Mouse (Mus musculus): Measurements from ENCODE around the gene Mcts1.
A peak's percentile ranks its signal among the peaks of the same experiment; 100 is the strongest.

Mcts1 gene

GRCm38 (mm10) chrX:38600177-38600994 lies at the start of gene Mcts1:
TSS of gene Mcts1 (plus strand) at chrX:38600578.
- DNase-seq (ENCODE audit: extremely low read depth, low read depth, low spot score), result peak; percentile 42

DNA sequence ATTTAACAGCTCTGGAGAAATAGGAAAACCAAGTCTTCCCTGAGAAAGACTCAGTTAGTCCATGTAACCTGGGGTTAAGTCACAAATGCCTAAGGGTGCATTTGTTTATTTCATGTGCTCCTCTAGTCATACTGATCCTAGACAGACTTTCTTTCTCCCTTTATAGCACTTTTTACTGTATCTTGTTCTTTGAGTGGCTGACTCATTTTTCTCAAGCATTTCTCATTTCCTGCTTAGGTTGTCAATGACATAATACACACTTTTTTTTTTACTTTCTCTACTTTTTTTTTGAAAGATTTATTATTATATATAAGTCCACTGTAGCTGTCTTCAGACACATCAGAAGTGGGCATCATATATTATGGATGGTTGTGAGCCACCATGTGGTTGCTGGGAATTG lies 47.1 kb upstream of the Mcts1 start:
- DNase-seq (ENCODE audit: extremely low read depth, low read depth, low spot score), result no peak

DNA sequence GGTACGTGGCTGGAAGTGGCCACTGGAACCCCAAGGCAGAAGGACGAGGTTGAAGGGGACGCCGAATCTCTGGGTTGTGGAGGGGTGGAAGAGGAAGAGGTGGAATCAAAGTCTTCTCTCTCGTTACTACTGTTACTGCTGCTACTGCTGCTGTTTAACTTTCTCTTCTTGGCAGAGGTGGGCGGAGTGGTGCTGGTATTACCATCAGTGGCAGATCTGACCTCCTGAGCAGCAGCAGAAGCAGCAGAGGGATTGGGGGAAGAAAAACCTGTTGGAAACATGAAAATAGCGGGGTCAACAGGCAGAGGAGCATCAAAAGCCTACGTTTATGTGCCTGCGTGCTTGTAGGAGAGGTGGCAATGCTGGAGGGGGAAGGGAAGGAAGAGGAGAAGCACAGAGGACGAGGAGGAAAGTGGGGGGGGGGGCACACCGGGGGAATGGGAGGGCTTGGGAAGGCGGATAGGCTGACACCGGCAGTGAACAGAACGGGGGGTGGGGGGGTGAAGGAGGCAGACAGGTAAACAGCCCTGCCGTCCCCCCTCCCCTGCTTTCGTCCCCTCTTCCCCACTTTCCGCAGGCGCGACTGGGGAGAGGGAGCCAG lies 36.3 kb upstream of the Mcts1 start:
- no peak for DNase-seq (ENCODE audit: extremely low read depth, low read depth, low spot score)

- peak; percentile 19 for DNase-seq (ENCODE audit: extremely low read depth, low read depth, low spot score)
Observed at GRCm38 (mm10) chrX:38564542-38565175, 35.7 kb upstream of the Mcts1 start.

DNA sequence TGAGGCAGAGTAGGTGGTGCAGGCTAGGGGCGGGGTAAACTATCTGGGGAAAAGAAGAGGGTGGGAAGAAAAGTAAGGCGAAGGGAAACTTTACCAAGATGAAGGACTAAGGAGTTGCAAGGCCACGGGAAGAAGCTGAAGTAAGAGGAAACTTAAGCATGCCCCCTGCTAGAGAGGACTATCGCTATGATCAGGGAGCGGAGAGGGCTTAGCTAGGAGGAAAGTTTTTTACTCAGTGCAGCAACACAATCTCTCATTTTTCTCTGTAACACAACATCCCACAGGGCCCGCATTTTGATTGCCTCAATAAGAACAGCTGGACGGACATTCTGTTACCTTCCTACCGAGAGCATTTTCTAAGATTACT lies 35.2 kb upstream of the Mcts1 start:
- no peak for DNase-seq (ENCODE audit: extremely low read depth, low read depth, low spot score)

DNA sequence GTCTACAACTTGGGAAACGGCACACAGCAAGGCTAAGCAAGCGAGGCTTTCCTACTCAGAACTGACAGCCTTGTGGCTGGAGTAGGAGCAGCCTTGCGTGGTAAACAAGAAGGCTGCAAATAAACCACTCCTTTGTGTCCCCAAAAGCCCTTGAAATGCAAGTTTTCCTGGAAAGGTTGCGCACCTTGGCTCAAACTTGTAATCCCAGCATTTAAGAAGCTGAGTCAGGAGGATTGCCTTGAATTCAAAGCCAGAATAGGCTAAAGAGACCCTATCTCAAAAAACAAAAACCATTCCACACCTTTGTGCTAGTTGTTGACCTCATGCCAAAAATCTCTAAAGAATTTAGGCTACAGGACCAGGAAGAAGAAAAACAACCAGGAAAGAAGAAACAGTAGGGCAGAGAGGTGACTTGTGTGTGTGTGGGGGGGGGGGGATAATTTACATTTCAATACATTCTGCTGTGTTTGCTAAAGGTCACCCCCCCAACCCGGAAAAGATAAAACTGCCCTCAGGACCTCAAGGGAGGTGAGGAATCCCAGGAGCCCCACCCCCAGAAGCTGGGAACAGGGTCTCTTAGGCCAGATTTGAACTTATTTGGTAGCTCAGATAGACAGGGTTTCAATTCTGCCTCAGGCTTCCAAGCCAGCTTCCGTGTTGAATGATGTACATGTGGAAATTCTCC lies 33.7 kb upstream of the Mcts1 start:
- no peak for DNase-seq (ENCODE audit: extremely low read depth, low read depth, low spot score)

- no peak for DNase-seq (ENCODE audit: extremely low read depth, low read depth, low spot score)
Observed at GRCm38 (mm10) chrX:38576078-38576477, 24.3 kb upstream of the Mcts1 start, which contains the start of gene Cul4b. TSS of gene Cul4b (minus strand) at chrX:38576196.

DNA sequence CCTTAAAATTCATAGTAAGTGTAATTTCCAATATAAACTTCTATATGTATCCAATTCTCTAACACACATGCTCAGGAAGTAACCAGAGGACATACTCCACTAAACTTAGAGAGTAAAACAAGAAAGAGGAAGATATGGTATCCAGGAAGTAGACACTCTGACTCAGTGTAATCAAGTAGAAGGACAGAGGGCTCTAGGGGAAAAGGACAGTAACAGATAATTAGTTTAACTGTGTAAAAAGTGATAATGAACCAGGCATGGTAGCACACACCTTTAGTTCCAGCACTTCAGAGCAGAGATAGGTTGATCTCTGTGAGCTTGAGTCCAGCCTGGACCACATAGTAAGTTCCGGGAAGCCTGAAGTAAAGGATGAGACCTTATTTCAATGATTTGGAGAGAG lies 19.2 kb upstream of the Mcts1 start:
- DNase-seq (ENCODE audit: extremely low read depth, low read depth, low spot score), result no peak

DNA sequence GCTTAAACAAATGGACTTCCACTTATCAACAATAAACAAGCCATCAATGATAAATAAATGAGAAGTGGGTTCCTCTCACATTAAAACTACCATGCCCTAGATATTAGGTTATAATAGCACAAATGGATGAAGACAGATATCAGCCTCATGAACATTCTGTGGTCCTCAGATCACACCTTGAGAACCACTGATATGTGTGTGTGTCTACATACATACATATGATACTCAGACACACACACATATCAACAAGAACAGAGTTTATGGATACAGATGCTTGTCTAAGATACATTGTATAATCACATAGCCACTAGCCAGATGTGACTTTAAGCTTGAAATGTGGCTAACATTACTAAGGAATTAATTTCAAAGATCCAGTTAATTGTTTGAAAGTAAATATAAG lies 17.1 kb upstream of the Mcts1 start:
- no peak for DNase-seq (ENCODE audit: extremely low read depth, low read depth, low spot score)

DNA sequence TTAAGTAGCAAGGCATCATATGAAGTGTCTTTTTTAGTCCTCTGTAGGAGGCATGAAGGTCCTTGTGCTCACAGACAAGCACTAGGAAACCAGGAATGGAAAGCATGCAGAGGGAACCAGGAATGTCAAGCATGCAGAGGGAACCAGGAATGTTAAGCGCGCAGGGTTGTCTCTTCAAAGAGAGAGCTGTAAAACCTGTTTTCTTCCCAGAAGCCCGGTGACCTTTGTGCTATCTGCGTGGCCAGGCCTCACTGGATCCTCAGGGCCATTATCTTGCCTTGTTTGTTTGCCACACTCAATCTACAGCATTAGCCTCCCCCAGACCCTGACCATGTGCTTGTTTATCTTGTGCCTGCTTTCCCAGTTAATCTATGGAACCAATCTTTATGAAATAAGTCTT lies 10.6 kb upstream of the Mcts1 start:
- DNase-seq (ENCODE audit: extremely low read depth, low read depth, low spot score), result no peak

GRCm38 (mm10) chrX:38591749-38592148 lies 8.6 kb upstream of the Mcts1 start:
- no peak for DNase-seq (ENCODE audit: extremely low read depth, low read depth, low spot score)

DNA sequence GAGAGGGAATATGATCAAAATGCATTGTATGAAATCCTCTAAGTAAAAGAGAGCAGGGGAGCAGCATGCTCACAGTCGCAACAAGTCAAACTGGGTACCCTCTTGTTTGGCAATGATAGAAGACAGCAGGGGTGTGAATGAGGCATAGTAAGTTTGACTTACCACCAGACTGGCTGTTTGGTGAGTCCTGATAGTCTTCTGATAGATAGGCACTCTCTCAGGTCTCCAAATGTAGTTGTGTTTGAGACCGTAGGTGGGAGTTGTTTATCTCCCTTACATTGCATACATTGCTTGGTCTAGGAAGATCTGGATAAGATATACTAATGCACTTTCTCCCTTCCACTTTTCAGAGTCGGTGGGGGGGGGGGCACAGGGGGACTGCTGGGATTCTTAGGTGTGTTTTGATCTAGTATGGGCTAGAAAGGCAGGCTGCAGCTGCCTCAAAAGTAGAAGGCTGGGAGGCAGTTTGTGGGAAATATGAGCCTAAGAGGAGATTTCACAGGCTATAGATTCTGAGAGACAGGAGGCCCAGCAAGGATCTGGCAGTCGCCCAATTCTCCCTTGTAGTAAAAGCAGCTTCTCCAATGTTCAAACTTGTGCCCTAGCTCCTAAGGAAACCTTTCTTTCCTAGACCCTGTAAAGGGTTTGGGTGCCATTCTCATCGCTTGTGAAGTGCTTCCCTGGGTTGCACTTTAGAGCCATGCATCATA lies 7.0 kb upstream of the Mcts1 start:
- DNase-seq (ENCODE audit: extremely low read depth, low read depth, low spot score), result no peak

GRCm38 (mm10) chrX:38600995-38601369 lies 604 bp downstream of the Mcts1 start:
- DNase-seq (ENCODE audit: extremely low read depth, low read depth, low spot score), result no peak

DNA sequence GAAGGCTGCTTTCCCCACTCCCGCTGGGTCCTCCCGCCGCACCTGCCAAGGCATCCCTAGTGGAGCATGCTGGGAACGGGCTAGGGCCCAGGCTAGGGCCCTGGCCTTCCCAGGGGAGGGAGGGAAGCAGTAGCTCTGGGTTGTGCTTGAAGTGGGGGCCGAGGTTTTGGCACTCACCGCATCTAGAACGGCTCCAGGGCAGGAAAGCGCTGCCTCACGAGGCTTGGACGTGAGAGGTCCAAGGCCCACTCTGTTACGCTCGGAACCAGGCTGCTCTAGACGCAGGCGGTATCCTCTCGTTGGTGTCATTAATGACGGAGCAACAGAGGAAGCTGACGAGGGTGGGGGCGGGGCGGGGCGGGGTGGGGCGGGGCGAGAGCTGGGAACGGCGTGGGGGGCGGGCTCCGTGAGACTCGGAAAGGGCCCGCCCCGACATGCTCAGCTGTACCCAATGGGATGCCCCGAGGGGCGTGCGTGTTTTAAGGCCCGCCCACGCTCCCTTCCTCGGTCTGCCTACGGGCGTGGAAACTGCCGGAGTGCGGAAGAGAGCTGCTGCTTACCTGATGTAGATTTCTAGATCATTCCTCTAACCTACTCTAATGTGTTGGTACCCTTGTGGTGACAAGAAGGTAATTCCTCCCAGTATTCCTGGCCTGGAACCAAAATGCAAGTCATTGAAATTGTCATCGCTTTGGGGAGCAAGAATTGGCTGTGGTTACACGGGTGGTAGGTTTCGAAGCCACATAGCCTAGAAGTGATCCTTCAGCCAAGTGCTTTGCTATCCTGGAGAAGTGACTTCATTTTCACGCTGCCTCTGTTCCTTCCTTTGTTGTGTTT lies 34.6 kb downstream of the Mcts1 start, which contains the start of gene C1galt1c1:
TSS of gene C1galt1c1 (minus strand) at position 287 of the 837 bp plus-strand sequence.
- DNase-seq (ENCODE audit: extremely low read depth, low read depth, low spot score), result peak; percentile 39

GRCm38 (mm10) chrX:38635638-38635931 lies 35.2 kb downstream of the Mcts1 start:
- no peak for DNase-seq (ENCODE audit: extremely low read depth, low read depth, low spot score)

DNA sequence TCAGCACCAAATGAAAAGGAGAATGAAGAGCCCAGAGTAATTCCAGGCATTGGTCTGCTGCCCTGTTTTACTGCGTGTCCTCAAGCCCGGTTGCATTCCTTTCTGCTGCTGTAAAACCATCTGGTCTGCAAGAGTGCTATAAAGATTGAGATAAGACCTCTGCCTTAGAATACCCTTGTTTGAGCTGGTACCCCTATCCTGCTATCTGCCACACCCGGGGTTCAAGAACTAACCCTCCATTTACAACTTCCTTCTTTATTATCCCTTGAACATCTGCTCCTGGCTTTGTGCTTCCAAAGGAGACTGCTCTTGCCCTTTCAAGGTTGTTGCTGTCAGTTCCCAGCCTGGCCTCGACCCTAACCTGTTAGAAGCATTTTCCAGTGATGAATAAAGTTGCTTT lies 41.1 kb downstream of the Mcts1 start:
- no peak for DNase-seq (ENCODE audit: extremely low read depth, low read depth, low spot score)

GRCm38 (mm10) chrX:38642183-38642582 lies 41.8 kb downstream of the Mcts1 start:
- no peak for DNase-seq (ENCODE audit: extremely low read depth, low read depth, low spot score)

DNA sequence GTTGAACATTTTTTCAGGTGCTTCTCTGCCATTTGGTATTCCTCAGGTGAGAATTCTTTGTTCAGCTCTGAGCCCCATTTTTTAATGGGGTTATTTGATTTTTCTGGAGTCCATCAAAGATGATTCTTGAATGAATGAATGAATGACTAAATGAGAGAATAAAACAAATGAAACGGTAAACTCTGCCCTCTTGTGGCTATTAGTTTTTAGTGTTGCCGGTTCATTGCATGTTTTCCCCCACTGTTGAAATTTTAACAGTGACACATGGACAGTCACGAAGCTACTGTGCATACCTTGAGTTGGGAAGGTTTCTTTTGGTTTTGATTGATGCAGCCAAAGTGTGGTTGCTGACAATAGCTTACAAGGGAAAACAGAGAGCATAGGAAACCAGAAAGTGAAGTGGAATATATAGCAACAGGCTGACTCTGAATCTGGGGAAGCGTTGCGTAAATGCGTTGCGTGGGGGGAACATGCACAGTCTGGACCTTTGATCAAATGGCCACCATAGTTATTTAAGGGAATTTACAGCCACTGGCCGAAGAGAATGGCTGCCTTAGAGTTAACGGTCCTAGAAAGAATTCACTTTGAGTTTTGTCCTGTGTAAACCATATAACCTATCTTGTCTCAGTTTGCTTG lies 50.1 kb downstream of the Mcts1 start:
- no peak for DNase-seq (ENCODE audit: extremely low read depth, low read depth, low spot score)

- no peak for DNase-seq (ENCODE audit: extremely low read depth, low read depth, low spot score)
Observed at GRCm38 (mm10) chrX:38651167-38651566, 50.8 kb downstream of the Mcts1 start.

- no peak for DNase-seq (ENCODE audit: extremely low read depth, low read depth, low spot score)
Observed at GRCm38 (mm10) chrX:38653181-38653580, 52.8 kb downstream of the Mcts1 start.
